Mouse (Mus musculus) T-helper 17 cell (primary cell): Measurements from ENCODE around the gene Tmem63b.

Experiments
- in situ Hi-C, 2 experiments: fragments of 300-600 bp; cut with MboI, MseI; formaldehyde crosslinking; loops; 1 replicate in 1 of 2; 2 replicates in 1 of 2; pipeline ENCODE4 v1.15.1; 2025; ENCODE audit warnings: high pct_unique_total_duplicates in 2 of 2

The Tmem63b gene

DNA sequence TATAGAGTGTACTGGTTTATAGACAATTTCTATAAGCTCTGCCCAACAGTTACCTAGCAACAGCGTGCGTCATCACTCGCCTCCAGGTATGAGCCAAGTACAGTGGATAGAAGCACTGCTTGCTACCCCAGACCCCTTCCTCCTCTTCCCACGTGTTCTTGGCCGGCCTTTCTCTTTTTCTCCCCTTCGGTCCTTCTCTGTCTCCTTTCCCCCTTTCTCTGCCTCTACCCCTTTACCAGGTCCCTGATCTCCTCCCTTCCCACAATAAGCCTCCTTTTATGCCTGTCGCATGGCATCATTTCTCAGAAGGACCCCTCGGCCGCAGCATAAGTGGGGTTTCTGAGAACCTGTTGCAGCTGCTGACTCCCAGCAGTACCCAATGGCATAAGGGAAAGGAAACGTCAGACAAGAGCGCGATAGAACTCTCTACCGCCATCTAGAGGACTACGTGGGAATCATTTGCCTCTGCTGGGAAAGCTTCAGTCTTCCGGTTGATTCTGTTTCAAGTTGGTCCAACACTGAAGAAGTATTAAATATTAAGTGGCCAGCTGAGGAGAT lies 60.0 kb downstream of the Tmem63b start:
- in situ Hi-C loops = loop anchor here in 1 of 2 experiments (5.0 kb wide), 1 partner anchor 44 kb away; no protein-coding TSS in a partner anchor

GRCm38 (mm10) chr17:45623425-45623824 lies 63.3 kb downstream of the Tmem63b start:
- in situ Hi-C loops = loop anchor here in 1 of 2 experiments (5.0 kb wide), 1 partner anchor 49 kb away; no protein-coding TSS in a partner anchor

DNA sequence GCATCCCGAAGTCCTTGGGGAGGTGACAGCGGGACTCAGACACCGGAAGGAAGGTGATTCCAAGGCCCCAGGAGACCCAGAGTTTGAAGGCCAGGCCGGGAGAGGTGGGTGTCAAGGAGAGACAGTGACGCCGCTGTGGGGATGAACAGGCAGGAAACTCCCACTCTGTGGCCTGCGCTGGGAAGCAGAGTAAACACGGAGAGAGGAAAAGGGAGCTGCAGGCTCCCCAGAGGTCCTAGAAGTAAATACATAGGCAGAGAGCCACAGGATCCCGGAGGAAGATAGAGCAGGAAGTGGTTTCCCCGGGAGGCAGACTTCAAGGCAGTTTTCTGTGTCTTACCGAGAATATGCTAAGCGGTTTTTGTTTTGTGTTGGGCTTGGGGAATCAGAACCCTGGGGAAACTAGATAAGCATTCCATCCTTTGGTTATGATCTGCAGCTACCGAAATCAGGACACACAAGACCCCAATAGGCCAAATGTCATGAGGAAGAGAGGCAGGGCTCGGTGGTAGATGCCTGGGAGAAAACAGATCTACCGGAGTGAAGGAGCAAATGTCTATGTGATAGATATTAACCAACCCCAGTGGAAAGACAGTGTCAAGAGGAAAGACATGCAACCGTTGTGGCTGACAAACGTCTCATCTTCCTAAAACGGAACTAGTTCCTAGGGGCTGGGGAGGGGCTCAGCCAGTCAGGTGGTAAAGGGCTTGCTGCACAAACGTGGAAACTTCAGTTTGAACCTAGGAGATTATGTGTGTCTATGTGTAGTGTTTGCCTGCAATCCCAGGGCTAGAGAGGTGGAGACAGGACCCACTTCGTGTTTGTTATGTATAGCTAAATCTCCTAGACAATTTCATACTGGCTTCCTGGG lies 67.1 kb downstream of the Tmem63b start:
- in situ Hi-C loops = loop anchor here in 1 of 2 experiments (5.0 kb wide), 1 partner anchor 53 kb away; no protein-coding TSS in a partner anchor

DNA sequence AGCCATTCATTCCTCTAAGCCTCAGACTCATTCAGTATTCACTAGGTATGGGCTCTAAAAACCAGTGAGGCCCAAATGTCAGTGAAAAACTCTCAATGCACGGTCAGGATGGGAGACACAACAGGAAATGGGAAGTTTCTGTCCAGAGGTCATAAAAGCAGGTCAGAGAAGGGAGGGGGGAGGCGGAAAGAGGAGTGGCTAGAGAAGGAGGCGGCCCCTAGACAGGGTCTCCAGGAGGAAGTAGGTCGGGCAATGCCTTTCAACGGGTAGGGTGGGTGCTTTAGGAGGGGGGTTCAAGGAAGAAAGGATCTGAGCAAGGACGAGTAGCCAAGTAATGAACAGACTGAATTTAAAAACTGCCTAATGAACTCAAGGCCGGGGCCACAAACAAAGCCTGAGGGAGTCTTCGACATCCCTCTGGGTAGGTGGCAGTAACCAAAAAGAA lies 67.7 kb downstream of the Tmem63b start:
- in situ Hi-C loops = no loop called here

DNA sequence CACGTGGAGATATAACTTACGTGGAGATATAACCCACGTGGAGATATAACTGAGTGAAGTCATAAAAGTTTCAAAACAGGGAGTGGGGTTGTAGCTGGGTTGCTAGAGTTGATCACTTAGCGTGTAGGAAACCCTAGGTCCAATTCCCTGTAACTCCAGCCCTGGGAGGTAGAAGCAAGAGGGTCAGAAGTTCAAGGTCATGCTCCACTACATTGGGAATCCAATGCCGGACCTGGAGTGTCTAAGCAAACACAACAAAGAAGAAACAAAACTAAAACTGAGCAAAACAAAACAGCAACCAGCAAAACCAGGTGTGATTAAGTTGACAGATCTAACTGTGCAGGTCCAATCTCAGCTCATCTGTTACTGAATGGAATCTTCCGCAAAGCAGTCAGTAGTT lies 69.0 kb downstream of the Tmem63b start:
- in situ Hi-C loops = no loop called here

DNA sequence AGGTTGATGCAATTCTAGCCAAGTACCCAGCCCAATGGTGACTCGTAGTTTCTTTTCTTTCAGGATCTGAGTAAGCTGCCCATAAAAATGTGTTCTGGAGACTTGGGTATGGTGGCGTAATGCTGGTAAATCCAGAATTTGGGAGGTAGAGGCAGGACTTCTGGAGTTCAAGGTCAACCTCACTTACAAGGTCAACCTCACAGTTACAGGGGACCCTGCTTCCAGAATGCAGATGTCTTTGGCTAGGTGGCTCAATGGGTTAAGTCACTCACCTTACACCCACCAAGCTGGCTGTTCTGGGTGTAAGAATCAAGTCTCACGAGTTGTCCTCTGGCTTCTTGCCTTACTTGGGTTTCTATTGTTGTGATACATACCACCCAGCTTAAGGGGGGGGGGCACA lies 70.0 kb downstream of the Tmem63b start:
- in situ Hi-C loops = no loop called here

DNA sequence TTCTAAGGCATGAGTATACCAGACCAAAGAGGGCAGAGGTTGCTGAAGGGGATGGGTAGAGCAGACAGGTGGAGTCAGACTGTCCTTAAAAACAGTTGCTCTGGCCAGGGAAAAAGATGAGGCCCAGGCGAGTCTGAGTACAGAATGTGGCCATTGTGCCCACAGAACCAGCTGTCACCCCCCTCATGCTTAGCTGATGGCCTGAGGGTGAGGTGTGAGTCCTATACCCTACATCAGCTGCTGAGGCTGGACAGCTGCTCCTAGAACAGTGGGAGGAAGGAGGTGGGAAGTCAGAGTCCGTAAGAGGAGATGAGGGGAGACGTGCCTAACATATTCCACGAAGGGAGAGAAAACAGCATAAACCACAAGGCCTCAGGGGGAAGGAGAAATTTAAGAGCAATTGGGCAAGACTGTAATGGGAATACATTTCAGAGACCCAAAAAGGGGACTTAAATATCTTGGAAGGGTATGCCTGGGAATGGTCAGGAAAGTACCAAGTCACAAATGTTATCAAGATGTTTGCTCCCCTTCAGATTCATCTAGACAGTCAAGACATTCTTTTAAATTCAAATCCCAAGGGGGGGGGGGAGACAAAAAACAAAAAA lies 70.6 kb downstream of the Tmem63b start:
- in situ Hi-C loops = no loop called here

DNA sequence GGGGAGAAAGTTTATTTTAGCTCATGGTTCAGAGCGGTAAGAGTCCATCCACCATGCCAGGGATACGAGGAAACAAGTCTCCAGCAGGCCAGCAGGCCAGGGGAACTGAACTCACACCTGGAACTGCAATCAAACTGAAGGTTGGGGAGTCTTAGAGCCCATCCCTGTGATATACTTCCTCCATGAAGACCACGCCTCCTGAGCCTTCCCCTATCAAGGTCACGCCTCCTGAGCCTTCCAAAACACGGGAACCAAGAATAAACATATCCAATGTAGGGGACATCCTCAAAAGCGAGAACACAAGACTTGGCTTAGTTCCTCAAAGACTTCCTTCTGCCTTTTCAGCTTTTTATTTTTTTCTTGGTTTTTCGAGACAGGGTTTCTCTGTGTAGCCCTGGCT lies 73.8 kb downstream of the Tmem63b start:
- in situ Hi-C loops = no loop called here

DNA sequence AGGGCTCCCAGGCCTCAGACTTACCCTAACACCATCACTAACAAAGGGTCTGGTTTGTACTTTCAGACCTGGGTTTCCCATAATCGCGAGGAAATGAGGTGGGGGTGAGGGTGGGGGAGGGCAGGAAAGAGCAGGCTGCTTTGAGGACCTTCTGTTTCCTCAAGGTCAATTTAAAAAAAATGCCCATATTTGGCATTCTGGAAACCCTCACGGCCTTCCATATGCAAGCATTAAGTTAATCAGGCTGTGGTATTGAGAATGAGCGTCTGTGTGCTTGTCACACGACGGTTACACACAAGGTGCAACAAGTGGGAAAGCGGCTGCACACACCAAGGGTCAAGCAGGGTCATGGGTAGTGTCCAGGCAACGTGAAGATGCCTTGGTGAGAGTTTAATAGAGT lies 74.7 kb downstream of the Tmem63b start:
- in situ Hi-C loops = no loop called here
